Mouse (Mus musculus) thymus, adult 18-20 months (tissue): Measurements from ENCODE around the gene Armc2.

Experiments
- DNase-seq, 2 experiments: peaks; one replicate each; pipeline ENCODE4 v3.0.0; 2022; ENCODE audit warnings: mixed read lengths in 2 of 2

Armc2 gene

DNA sequence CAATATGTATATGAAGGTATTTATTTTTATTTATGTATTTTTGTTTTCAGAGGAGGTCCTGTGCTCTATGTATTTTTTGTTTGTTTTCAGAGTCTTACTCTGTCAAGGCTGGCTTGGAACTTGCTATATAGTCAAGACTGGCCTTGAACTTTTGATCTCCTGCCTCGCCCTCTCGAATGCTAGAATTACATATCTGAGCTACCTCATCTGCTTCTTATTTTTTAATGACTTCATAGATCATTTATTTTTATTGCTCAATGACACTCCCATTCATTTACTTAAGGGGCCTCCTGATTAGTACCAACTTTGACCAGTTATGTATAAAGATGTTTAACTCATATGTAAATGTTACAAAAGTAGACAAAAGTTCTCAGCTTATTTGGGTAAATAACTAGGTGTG, 121.4 kb downstream of the Armc2 start:
- DNase-seq = no peak

DNA sequence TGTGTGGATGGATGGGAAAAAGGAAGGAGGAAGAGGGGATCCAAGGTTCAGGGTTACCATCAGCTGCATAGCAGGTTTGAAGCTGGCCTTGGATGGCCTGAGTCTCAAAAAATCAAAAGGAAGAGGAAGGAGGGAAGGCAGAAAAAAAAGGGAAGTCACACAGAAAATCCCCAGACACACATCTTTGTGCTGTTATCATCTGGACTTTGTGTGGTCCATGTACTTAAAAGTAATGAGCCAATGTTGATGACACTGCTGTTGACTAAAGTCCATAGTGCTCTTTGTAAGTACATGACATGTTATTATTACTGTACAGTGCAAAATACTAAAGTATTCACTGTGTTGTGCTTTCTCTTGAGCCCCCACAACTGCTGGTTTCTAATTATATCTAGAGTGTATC, 121.8 kb downstream of the Armc2 start:
- no peak for DNase-seq

DNA sequence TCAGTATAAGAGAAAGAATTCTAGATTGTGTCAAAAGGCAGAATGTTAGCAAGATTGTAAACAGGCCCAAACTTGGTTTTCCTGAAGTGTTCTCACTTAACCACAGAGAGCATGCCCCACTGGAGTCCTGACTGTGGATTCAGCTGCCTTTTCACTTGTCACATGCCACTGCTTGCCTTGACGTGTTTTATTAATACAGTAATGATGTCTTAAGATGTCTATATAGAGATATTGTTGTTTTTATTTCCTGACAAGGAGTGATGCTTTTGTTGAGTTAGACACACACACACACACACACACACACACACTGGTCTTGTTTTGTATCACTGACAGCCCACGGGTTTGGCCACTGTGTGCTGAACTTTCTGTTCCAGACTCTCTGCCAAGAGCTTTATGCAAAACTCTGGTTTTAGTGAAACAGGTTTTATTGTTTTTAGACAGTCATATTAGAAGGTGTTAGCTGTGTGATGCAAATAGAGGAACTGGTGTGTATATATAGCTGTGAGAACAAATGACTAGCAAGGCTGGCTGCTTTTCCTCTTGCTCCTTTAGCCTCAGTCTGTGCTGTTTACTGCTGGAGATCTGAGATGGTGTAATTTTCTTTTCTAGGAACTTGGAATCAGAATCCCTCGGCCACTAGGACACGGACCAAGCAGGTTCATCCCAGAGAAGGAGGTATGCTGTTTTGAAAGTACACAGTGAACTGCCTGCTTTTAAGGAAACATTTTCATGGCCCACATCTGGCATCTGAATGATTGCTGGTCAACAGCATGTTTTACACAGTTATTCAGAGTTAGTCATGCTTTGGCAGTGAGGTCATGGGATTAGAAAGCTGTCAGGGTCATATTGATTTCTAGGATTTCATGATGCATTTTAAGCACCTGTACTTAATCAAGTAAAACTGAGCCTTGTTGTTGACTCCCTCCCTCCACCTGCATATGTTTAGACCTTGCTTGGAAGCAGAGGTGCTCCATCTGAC, 124.5 kb downstream of the Armc2 start:
- DNase-seq = no peak

GRCm38 (mm10) chr10:41891312-41891711, 126.9 kb downstream of the Armc2 start:
- no peak for DNase-seq

GRCm38 (mm10) chr10:41890537-41890936, 127.7 kb downstream of the Armc2 start:
- DNase-seq = no peak

DNA sequence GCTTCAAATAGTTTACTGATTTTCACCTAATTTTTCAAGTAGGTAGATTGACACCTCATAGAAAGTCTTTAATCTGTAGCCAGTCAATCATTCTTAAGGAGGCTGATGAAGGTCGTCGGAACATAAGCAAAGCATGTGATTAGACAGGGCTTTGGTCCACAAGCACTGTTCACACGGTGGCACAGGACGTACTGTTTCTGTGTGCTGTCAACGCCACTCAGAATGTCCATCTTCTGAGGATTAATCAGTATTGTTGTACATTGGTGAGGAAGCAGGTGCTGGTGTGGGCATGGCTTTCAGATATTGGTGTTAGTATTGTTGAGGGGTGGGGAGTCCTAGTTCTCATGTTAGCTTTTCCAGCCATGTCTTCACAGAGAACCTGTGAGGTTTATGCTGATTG, 128.7 kb downstream of the Armc2 start:
- no peak for DNase-seq

DNA sequence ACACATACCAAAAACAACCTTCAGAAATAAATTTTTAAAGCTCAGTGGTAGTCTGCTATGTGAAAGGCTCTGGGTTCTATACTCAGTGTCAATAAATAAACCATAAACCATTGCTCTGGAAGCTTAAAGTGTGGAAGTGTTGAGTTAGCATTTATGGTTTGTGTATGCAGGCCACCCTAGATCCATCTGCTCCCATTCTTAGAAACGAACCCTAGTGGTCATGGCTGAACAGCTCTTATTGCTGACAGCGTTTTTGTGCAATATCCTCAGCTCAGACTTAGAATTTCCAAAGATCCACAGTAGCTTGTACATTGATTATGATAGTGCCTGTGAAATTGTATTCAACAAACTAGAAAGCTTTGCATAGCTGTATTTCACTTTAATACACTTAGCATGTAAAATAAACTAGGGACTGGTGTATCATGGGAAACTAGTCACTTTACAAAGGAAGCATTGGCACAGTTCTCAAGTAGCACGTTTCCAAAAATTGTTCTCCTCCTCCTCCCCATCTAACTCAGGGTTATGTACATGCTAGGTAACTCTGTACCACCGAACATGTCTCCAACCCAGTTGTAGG, 129.8 kb downstream of the Armc2 start:
- DNase-seq = no peak

- peak; percentile 84 to 86 for DNase-seq
Observed at GRCm38 (mm10) chr10:41887080-41887821, 131.0 kb downstream of the Armc2 start.

DNA sequence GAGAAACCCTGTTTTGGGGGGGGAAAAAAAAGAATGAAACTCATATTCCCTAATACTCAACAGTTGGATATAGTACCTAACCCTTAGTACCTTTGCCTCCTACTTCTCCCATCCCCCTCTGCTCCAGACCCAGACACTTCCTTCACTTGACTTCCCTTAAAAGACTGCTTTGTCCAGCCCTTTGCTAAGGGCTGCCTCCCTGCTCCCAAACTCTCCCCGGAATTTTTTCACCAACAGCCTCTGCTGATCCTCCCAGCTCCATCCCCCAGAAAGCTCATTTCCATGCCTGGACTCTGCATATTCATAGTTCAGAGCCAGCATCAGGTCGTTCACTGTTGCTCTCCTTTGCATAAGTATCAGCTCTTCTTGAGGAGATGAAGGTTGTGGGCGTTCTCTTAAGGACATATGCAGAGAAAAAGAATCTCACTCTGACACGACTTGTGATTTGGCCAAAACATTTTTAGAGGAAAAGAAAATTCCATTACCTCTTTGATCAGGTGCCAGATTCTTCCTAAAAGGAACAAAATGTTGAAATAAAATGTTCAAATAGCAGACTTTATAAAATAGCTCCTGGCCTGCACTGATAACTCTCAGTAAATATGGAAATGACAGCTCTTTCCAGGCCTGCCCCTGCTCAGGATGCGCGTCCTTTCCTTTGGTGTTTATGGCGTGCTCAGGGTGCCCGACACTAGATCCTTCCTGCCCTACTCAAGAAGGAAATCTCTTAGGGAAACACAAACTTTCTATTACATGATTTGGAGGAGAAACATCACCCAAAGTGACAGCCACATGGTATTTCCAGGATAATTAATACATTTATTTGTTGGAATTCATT, 134.3 kb downstream of the Armc2 start:
- no peak for DNase-seq

DNA sequence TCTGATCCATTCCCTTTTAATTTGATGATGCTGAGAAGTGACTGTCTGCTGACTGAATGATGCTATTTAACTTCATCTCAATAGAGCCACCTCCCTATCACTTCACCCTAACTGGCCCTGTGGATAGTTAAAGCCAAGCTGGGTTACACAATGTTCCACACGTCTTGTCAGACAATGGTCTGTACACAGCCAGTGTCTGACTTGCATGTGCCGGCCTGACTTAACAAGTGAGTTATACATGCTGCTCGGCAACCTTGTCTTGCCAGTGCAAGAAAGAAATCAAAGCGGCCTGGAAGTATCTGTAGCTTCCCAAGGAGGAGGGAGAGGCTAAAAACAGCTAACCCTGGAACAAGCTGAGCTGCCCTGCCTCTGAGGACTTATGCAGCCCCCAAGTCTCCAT, 136.8 kb downstream of the Armc2 start:
- no peak for DNase-seq

DNA sequence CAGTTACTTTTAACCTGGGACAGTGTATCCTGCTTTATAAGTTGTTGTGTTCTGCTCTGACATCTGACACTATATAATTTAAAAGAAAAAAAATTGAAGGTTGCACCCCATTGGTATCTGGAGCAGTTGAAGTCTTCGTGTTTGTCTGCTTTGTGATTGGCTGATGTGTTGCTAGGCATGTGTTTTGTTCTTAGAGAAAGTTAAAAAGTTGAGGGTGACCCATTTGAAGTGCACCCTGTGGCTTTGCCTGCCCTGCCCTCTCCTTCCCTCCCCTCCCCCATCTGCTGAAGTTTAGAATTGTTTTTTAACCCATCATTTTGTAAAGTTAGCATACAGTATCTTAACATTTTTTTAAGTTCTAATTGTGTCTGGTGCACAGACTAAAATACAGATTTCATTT, 137.5 kb downstream of the Armc2 start:
- DNase-seq = peak in 1 of 2 experiments; percentile 56

DNA sequence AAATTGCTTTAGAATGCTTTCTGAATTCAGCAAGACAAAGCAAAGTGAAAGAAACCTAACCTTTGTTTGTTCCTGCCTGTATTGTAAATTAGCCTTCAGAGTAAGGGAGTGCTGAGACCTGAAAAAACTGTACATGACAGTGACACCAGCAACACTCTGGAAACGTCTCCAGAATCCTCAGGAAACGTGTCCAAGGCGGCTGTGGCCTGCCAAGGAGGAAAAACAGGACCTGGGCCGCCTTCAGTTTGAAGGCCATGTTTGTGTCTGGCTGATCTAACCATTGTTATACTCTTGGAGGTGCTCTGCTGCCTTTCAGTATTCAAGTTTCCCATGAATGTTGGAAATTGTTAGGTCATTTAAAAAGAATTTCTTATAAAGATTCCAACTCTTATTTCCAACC, 138.0 kb downstream of the Armc2 start:
- no peak for DNase-seq

DNA sequence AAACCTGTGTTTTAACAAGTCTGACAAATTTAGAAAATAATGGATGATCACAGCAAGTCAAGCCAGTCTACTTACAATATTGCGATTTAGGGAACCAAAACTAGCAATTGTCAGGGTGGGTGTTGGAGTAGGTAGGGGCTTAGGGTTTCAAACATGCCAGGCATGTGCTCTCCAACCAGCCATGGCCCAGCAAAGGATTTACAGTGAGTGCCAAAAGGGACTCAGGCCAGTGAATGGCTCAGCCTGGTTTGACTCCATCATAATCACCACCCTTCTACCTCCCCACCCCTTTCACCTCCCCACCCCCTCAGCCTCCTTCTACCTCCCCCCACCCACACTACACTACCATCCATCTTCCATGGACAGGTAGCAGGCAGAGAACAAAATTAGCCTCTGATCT, 138.6 kb downstream of the Armc2 start:
- no peak for DNase-seq

DNA sequence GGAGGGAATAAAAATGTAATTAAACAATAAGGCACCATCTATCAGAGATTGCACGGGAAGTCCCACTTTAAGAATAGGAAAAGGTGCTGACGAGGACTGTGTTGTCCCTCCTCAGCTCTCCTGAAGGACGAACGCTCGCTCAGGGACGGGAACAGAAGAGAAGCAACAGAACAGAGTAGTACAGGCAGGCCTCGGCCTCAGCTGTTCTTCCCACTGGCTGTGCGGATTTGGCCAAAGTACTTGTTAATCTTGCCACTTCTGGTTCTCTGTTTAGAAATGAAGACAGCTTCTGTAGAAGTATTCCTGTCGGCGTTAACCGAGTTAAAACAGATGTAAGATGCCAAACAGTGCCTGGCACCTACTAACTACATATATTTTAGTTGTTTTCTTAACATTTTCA, 139.9 kb downstream of the Armc2 start:
- DNase-seq = no peak

GRCm38 (mm10) chr10:41875624-41876023, 142.6 kb downstream of the Armc2 start:
- DNase-seq = no peak

- DNase-seq = no peak
Observed at GRCm38 (mm10) chr10:41871564-41871963, 146.7 kb downstream of the Armc2 start.

DNA sequence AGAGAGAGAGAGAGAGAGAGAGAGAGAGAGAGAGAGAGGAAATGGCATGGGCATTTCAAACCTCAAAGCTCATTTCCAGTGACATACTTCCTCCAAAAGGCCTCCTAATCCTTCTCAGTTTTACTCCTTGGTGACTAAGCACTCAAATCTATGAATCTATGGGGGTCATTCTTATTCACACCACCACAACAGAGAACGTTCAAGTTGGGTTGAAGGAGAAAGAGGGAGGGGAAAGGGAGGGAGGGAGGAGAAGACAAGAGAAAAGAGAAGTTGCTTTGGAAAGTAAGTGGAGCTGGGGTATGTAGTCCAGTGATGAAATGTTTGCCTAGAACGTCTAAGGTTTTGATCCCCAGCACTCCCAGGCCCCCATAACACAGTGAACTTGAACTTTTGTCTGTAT, 148.1 kb downstream of the Armc2 start:
- DNase-seq = no peak

GRCm38 (mm10) chr10:41867956-41868355, 150.3 kb downstream of the Armc2 start:
- DNase-seq = no peak

DNA sequence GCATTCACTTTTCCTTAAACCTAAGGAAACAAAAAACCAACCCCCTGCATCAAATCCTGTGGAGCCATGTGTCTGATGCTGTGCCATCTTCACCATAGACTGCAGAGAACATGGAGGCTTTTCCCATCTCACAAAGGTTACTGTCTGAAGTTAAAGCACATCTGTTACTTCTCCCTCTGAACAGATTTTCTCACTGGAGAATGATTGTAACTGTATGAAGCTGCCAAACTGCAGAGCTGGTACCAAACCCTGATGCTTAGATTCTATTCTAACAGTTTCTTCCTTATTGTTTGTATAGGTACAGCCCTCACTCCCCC, 151.4 kb downstream of the Armc2 start:
- no peak for DNase-seq

GRCm38 (mm10) chr10:41866069-41866837, 152.0 kb downstream of the Armc2 start:
- DNase-seq = no peak
